Mouse (Mus musculus) ES-E14 (cell line): ENCODE data around the gene Mynn. TPM values are rescaled to one million over a fixed set of nuclear protein-coding genes. Genes with fewer than 3 reads are reported as not detected.

Experiments used
- DNase-seq: peaks from one replicate; pipeline ENCODE4 v3.0.0-alpha.2; 2013; ENCODE audit warnings: low read depth, low spot score
- H3K27ac ChIP-seq: 2 replicates; pipeline ENCODE4 v1.5.1; 2012; ENCODE audit warnings: low read depth, mild to moderate bottlenecking, low read length, moderate library complexity, mixed read lengths; ENCODE audit not compliant: poor library complexity, insufficient read depth, severe bottlenecking
- H3K36me3 ChIP-seq: 2 replicates; pipeline ENCODE4 v1.6.1; 2012; ENCODE audit warnings: mild to moderate bottlenecking, low read length, moderate library complexity, mixed read lengths; ENCODE audit not compliant: control insufficient read depth, poor library complexity, insufficient read depth, severe bottlenecking
- H3K4me1 ChIP-seq, 2 experiments: fragments of 150-350 bp in 1 of 2; sonication (generic) in 1 of 2; 2 replicates each; pipeline ENCODE4 v1.6.1; 2012; ENCODE audit warnings: low read length in 2 of 2, mild to moderate bottlenecking in 1 of 2, mixed read lengths in 1 of 2; ENCODE audit not compliant: control insufficient read depth in 2 of 2, insufficient read depth in 2 of 2, poor library complexity in 1 of 2
- H3K4me3 ChIP-seq, 2 experiments: fragments of 150-350 bp in 1 of 2; sonication (generic) in 1 of 2; 2 replicates each; pipeline ENCODE4 v1.5.1; 2012; ENCODE audit warnings: low read length in 2 of 2, low read depth in 1 of 2, mild to moderate bottlenecking in 1 of 2, mixed read lengths in 1 of 2; ENCODE audit not compliant: insufficient read depth in 1 of 2, poor library complexity in 1 of 2, severe bottlenecking in 1 of 2
- H3K9ac ChIP-seq: 2 replicates; pipeline ENCODE4 v1.6.1; 2012; ENCODE audit warnings: low read depth, mild to moderate bottlenecking, low read length, mixed read lengths; ENCODE audit not compliant: poor library complexity, insufficient read depth, severe bottlenecking
- H3K9me3 ChIP-seq: fragments of 150-350 bp; sonication (generic); 2 replicates; pipeline ENCODE4 v1.6.1; 2012; ENCODE audit warnings: low read depth, mild to moderate bottlenecking, low read length; ENCODE audit not compliant: control insufficient read depth, insufficient read depth
- CHD2 ChIP-seq: IDR thresholded peaks from 2 replicates; pipeline ENCODE4 v1.6.1; 2014; ENCODE audit warnings: mild to moderate bottlenecking, low read depth, low read length, inconsistent platforms
- HCFC1 ChIP-seq: IDR thresholded peaks from 2 replicates; pipeline ENCODE4 v1.6.1; 2012; ENCODE audit warnings: low read length, inconsistent platforms, borderline replicate concordance; ENCODE audit not compliant: insufficient read depth
- MAFK ChIP-seq: IDR thresholded peaks from 2 replicates; pipeline ENCODE4 v1.6.1; 2014; ENCODE audit warnings: mild to moderate bottlenecking, low read depth, low read length, inconsistent platforms; ENCODE audit not compliant: insufficient read depth
- ZC3H11A ChIP-seq: IDR thresholded peaks from 2 replicates; pipeline ENCODE4 v1.6.1; 2012; ENCODE audit warnings: low read depth, mild to moderate bottlenecking, inconsistent platforms, low read length, borderline replicate concordance
- ZNF384 ChIP-seq: IDR thresholded peaks from 2 replicates; pipeline ENCODE4 v1.6.1; 2012; ENCODE audit warnings: low read depth, low read length, inconsistent platforms
- in situ Hi-C, 2 experiments: fragments of 600-800 bp; cut with MboI; formaldehyde crosslinking; loops; one replicate each; pipeline ENCODE4 v1.15.1; 2025; ENCODE audit warnings: low sequenced_read_pairs in 2 of 2, inconsistent platforms in 1 of 2; ENCODE audit not compliant: unreplicated experiment in 2 of 2
- total RNA-seq: library from RNA; depleted of rRNA; stranded (reverse); fragments of 300-350 nt; gene quantifications from 2 replicates; pipeline ENCODE4 v1.2.3, GENCODE M21; 2012

Gene Mynn
- total RNA-seq, 1 experiment = 18.5 TPM

- peaks cover 2 to 7% of the 10 kb centered on the region in 2 experiments; a peak in 1 of 4 replicates for H3K4me1 ChIP-seq
- H3K9me3 ChIP-seq = no peaks in the 10 kb centered on the region
- no peak overlapping the region for H3K27ac ChIP-seq
- TF ChIP-seq HCFC1 = no peak
- no peak for TF ChIP-seq ZC3H11A
- no peak for TF ChIP-seq CHD2
- no peak for TF ChIP-seq MAFK
- TF ChIP-seq ZNF384 = no peak
- no peak overlapping the region for H3K4me3 ChIP-seq
- H3K9ac ChIP-seq = no peak overlapping the region
- in situ Hi-C loops = loop anchor here in 1 of 2 experiments (25.0 kb wide), 1 partner anchor 373 kb away; the partner anchor contains the start of gene Phc3
- H3K36me3 ChIP-seq = no peaks in the 10 kb centered on the region
- DNase-seq = no peak
These were observed 13.0 kb upstream of the Mynn start for GRCm38 (mm10) chr3:30588865-30589264.

- no peaks in the 10 kb centered on the region for H3K36me3 ChIP-seq
- TF ChIP-seq HCFC1 (0 out of 2 replicates have a peak, but pooled peaks have one; percentile 24), ZC3H11A (0 out of 2 replicates have a peak, but pooled peaks have one; percentile 67), ZNF384 (no peak)
- H3K4me1 ChIP-seq = peaks cover 2 to 8% of the 10 kb centered on the region in 2 experiments; a peak in 1 of 4 replicates
- in situ Hi-C loops = loop anchor here (10.0 to 25.0 kb wide), 2 partner anchors 132 to 370 kb away; partner anchors contain the start of gene Phc3 (in 1 of the 2)
- no peak overlapping the region for H3K27ac ChIP-seq
- H3K9me3 ChIP-seq = no peaks in the 10 kb centered on the region
- peak; percentile 49 for DNase-seq
- no peak overlapping the region for H3K4me3 ChIP-seq
- no peak overlapping the region for H3K9ac ChIP-seq
These were observed 9.4 kb upstream of the Mynn start for GRCm38 (mm10) chr3:30592418-30592853.

GRCm38 (mm10) chr3:30593719-30594485 is 8.0 kb upstream of the Mynn start:
- TF ChIP-seq CHD2 (no peak), MAFK (no peak), ZNF384 (peak; percentile 90), HCFC1 (no peak), ZC3H11A (0 out of 2 replicates have a peak, but pooled peaks have one; percentile 19)
- Histone ChIP-seq H3K36me3 (no peaks in the 10 kb centered on the region), H3K27ac (no peak overlapping the region), H3K9me3 (no peaks in the 10 kb centered on the region), H3K9ac (no peak overlapping the region), H3K4me1 (peaks cover 2 to 8% of the 10 kb centered on the region in 2 experiments; a peak in 1 of 4 replicates), H3K4me3 (no peak overlapping the region)
- DNase-seq = peak; percentile 27
- in situ Hi-C loops = loop anchor here (10.0 to 25.0 kb wide), 2 partner anchors 131 to 368 kb away; partner anchors contain the start of gene Phc3 (in 1 of the 2)

DNA sequence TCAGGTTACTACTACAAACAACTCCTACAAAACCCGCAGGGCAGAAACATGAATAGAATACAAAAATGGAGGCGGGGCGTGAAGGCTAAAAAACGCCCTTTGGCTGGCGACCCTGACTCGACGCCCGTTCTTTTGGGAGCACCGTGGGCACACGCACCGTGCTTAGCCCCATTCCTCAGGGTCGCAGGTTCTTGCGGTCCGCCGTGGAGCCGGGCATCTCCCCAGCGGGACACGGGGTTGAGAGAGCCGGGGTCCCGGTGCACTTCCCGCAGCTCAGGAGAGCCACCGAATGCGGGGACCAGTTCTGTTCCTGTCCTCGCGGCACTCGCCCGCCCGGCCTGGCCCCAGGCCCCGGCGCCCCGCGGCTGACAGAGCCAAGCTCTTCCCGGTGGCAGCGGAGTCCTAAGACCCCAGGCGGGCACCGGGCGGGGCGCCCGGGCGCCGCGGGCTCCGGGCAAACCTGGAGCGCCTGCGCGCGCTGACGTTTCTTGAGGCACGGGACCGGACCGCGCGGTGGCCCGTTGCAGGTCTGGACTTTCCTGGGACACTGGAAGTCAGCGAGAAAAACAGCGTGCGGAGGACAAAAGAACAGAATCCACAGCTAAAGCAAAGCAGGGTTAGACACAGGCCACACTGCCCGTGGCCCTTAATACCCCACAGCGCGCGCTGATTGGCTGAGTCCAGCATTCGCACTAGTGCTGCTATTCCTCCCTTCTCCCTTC is 6.6 kb upstream of the Mynn start:
- no peak for TF ChIP-seq CHD2
- no peak for TF ChIP-seq ZNF384
- no peak for TF ChIP-seq HCFC1
- TF ChIP-seq MAFK = no peak
- TF ChIP-seq ZC3H11A = no peak
- H3K9ac ChIP-seq = peak overlapping the region; percentile 77
- peak overlapping the region; percentile 65 to 85 for H3K4me3 ChIP-seq
- in situ Hi-C loops = loop anchor here (10.0 to 25.0 kb wide), 2 partner anchors 130 to 367 kb away; partner anchors contain the start of gene Phc3 (in 1 of the 2)
- DNase-seq = peak; percentile 16
- H3K9me3 ChIP-seq = no peaks in the 10 kb centered on the region
- H3K36me3 ChIP-seq = no peaks in the 10 kb centered on the region
- H3K4me1 ChIP-seq = peaks cover 2 to 8% of the 10 kb centered on the region in 2 experiments; a peak in 1 of 4 replicates
- no peak overlapping the region for H3K27ac ChIP-seq
